11 mouse cellular contexts compared by ENCODE assay signal in the genomic region with DNA sequence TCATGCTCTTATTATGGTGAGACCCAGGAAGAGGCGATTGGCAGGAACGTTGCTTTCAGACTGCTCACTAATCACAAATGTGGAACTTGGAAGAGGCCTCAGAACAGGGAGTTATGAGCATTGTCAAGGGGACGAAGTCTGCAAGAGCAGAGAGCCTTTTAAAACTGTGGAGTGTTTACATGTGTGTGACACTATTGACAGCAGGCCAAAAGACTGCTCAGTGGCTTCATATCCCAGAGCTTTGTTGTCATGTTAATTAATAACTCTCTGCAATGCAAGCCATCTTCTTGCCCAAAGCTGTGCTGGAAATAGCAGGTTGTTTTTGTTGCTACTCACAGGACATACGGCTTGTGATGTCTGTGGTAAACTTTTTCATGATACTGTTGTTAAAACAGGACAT. TPM values are rescaled to one million over a fixed set of nuclear protein-coding genes. Genes with fewer than 3 reads are reported as not detected.
A peak's percentile ranks its signal among the peaks of the same experiment; 100 is the strongest.
DNase-seq lines count a peak whose midpoint lies in the region; ATAC-seq and TF ChIP-seq lines count a peak whose summit lies in the region.
"Had no signal": no experiment of that assay in that cellular context is flagged by ENCODE, and none has a peak within 500 bp of the region (broad histone marks: within the 10 kb centered on the region; RNA-seq: fewer than 3 reads in every experiment).

No protein-coding gene starts in this region.

- no peak for TF ChIP-seq POLR2A in liver, adult 2 months (IDR thresholded peaks at IDR 0.05; ENCODE audit: extremely low read depth, insufficient read depth, low read length)

- no peaks in the 10 kb centered on the region for H3K79me2 ChIP-seq in liver, adult 2 months (ENCODE audit: control insufficient read depth, insufficient read depth, low read length)

- no peaks in the 10 kb centered on the region for H3K36me3 ChIP-seq in heart, embryonic 10.5 days
- H3K36me3 ChIP-seq in liver, adult 2 months (ENCODE audit: control insufficient read depth, insufficient read depth, low read length), result no peaks in the 10 kb centered on the region
- no peaks in the 10 kb centered on the region for H3K36me3 ChIP-seq in liver, embryonic 11.5 days (ENCODE audit: control insufficient read depth, insufficient read depth, low read length)
- no peaks in the 10 kb centered on the region for H3K36me3 ChIP-seq in intestine, embryonic 15.5 days
- H3K36me3 ChIP-seq: liver, embryonic 15.5 days had no signal

- 61% methylated on average over 4 of the region's 4 CpGs for WGBS in heart, embryonic 10.5 days
- WGBS in liver, adult 2 months, result 12% methylated on average over 4 of the region's 4 CpGs
- 57% methylated on average over 4 of the region's 4 CpGs for WGBS in liver, embryonic 11.5 days
- 23% methylated on average over 4 of the region's 4 CpGs for WGBS in intestine, embryonic 15.5 days

- H3K27me3 ChIP-seq in heart, embryonic 10.5 days (ENCODE audit: insufficient read depth, poor library complexity, severe bottlenecking), result no peaks in the 10 kb centered on the region
- no peaks in the 10 kb centered on the region for H3K27me3 ChIP-seq in liver, adult 2 months (ENCODE audit: control insufficient read depth, insufficient read depth, low read length)
- H3K27me3 ChIP-seq in liver, embryonic 11.5 days (replicated peaks; ENCODE audit: control insufficient read depth, insufficient read depth, low read length), result no peaks in the 10 kb centered on the region
- no peaks in the 10 kb centered on the region for H3K27me3 ChIP-seq in intestine, embryonic 15.5 days (replicated peaks)
- H3K27me3 ChIP-seq: liver, embryonic 15.5 days had no signal

- H3K4me2 ChIP-seq in liver, embryonic 11.5 days, result no peak overlapping the region
- H3K4me2 ChIP-seq in intestine, embryonic 15.5 days (replicated peaks), result no peak overlapping the region
- H3K4me2 ChIP-seq: liver, embryonic 15.5 days had no signal

- no peak overlapping the region for H3K9ac ChIP-seq in liver, adult 2 months (ENCODE audit: low read depth, low read length)
- H3K9ac ChIP-seq in liver, embryonic 11.5 days (ENCODE audit: low read depth, low read length), result no peak overlapping the region
- no peak overlapping the region for H3K9ac ChIP-seq in intestine, embryonic 15.5 days
- H3K9ac ChIP-seq: liver, embryonic 15.5 days had no signal

- H3K9me3 ChIP-seq in heart, embryonic 10.5 days, result no peaks in the 10 kb centered on the region
- H3K9me3 ChIP-seq in liver, embryonic 11.5 days (ENCODE audit: control insufficient read depth, low read length), result no peaks in the 10 kb centered on the region
- no peaks in the 10 kb centered on the region for H3K9me3 ChIP-seq in intestine, embryonic 15.5 days
- H3K9me3 ChIP-seq: liver, embryonic 15.5 days had no signal

- no peak for ATAC-seq in liver, embryonic 11.5 days (replicated peaks; ENCODE audit: low FRiP score)
- peak; percentile 63 for ATAC-seq in intestine, embryonic 15.5 days
- ATAC-seq in activated CD4-positive, CD25-positive, alpha-beta regulatory T cell, adult 4 months, result no peak

- no peak overlapping the region for H3K4me3 ChIP-seq in heart, embryonic 10.5 days
- no peak overlapping the region for H3K4me3 ChIP-seq in liver, adult 2 months (ENCODE audit: insufficient read depth, low read depth, low read length)
- no peak overlapping the region for H3K4me3 ChIP-seq in liver, embryonic 11.5 days (ENCODE audit: low read depth, low read length)
- no peak overlapping the region for H3K4me3 ChIP-seq in intestine, embryonic 15.5 days (replicated peaks)
- H3K4me3 ChIP-seq: left cerebral cortex, adult 2 months; liver, embryonic 15.5 days had no signal

- no peak overlapping the region for H3K27ac ChIP-seq in heart, embryonic 10.5 days
- no peak overlapping the region for H3K27ac ChIP-seq in liver, adult 2 months (replicated peaks; ENCODE audit: insufficient read depth, low read depth, low read length)
- H3K27ac ChIP-seq in liver, embryonic 11.5 days (ENCODE audit: low read depth, low read length), result no peak overlapping the region
- H3K27ac ChIP-seq in intestine, embryonic 15.5 days, result no peak overlapping the region
- H3K27ac ChIP-seq: left cerebral cortex, adult 2 months; liver, embryonic 15.5 days had no signal

- H3K4me1 ChIP-seq in heart, embryonic 10.5 days, result no peaks in the 10 kb centered on the region
- peaks cover 6% of the 10 kb centered on the region for H3K4me1 ChIP-seq in liver, adult 2 months (ENCODE audit: control insufficient read depth, insufficient read depth, low read length)
- no peaks in the 10 kb centered on the region for H3K4me1 ChIP-seq in liver, embryonic 11.5 days (replicated peaks; ENCODE audit: control insufficient read depth, insufficient read depth, low read length)
- 0 out of 2 replicates have a peak, but pooled peaks cover 3% of the 10 kb centered on the region for H3K4me1 ChIP-seq in intestine, embryonic 15.5 days (replicated peaks)
- H3K4me1 ChIP-seq: liver, embryonic 15.5 days had no signal

- no peak for TF ChIP-seq CTCF in liver, adult 2 months (IDR thresholded peaks at IDR 0.05; ENCODE audit: low read depth, low read length)

- peak; percentile 93 for DNase-seq in heart, adult 11 months
- DNase-seq in heart, embryonic 10.5 days (ENCODE audit: low spot score), result no peak
- DNase-seq in liver, adult 2 months (ENCODE audit: extremely low read depth, low read depth, low spot score), result peak; percentile 82
- no peak for DNase-seq in liver, embryonic 11.5 days (ENCODE audit: low spot score)
- DNase-seq in lung, postnatal 25 days (ENCODE audit: low spot score), result peak; percentile 37
- DNase-seq in adrenal gland, postnatal 25 days, result no peak
- DNase-seq: cerebellum, postnatal 25 days had no signal

RNA-seq across cellular contexts. Expression of gene Dchs2, which starts 27.9 kb away (rescaled TPM):
- polyA plus RNA-seq in heart, embryonic 10.5 days (2016; fragmentation: Nextera tagmentation; extraction: Ambion mirVana), result 0.09 and 0.18 TPM in 2 replicates
- 0.09 and 0.13 TPM in 2 replicates for total RNA-seq in liver, adult 2 months (2014; rRNA removed)
- 0.01 TPM in 2 replicates for polyA plus RNA-seq in liver, adult 2 months (2012; rRNA removed)
- polyA plus RNA-seq in liver, embryonic 11.5 days (2014; fragmentation: Nextera tagmentation; extraction: Ambion mirVana), result 0.04 and 0.13 TPM in 2 replicates
- 0.10 and 0.16 TPM in 2 replicates for polyA plus RNA-seq in intestine, embryonic 15.5 days (2015; fragmentation: Nextera tagmentation; extraction: Ambion mirVana)
- total RNA-seq in adrenal gland, postnatal 25 days (2021), result 0.52 and 0.67 TPM in 2 replicates
- not detected for polyA plus RNA-seq in activated CD4-positive, CD25-positive, alpha-beta regulatory T cell, adult 4 months (2017; shearing (Covaris generic))

Comparison
In these comparisons a context has a peak if more than half of its experiments do, and no peak if none do; other contexts are left out.
1. DNase-seq: peak in heart, adult 11 months (single experiment), liver, adult 2 months (single experiment) and lung, postnatal 25 days (single experiment); none in heart, embryonic 10.5 days (single experiment), liver, embryonic 11.5 days (single experiment) and adrenal gland, postnatal 25 days (single experiment).